Mouse (Mus musculus) midbrain, embryonic 11.5 days (tissue): ENCODE results near the gene Gpatch2. TPM values are rescaled to one million over a fixed set of nuclear protein-coding genes. Genes with fewer than 3 reads are reported as not detected.
A peak's percentile ranks its signal among the peaks of the same experiment; 100 is the strongest.

ENCODE experiments used
- ATAC-seq: fragments of 200-750 bp; cut with Nextera tagmentation; 2 replicates; pipeline ENCODE4 v1.8.0; 2017; ENCODE audit warnings: moderate TSS enrichment, moderate library complexity; ENCODE audit not compliant: low FRiP score
- DNase-seq: peaks from one replicate; pipeline ENCODE4 v3.0.0; 2015; ENCODE audit warnings: low spot score; ENCODE audit errors: missing footprints
- H3K27ac ChIP-seq: fragments of 300-500 bp; sonication (generic); 2 replicates; pipeline ENCODE4 v1.5.1; 2014; ENCODE audit warnings: low read depth, low read length
- H3K27me3 ChIP-seq: fragments of 300-500 bp; sonication (generic); 2 replicates; pipeline ENCODE4 v1.6.1; 2014; ENCODE audit warnings: mild to moderate bottlenecking, low read length, moderate library complexity, mixed read lengths; ENCODE audit not compliant: control insufficient read depth, insufficient read depth
- H3K36me3 ChIP-seq: fragments of 300-500 bp; sonication (generic); 2 replicates; pipeline ENCODE4 v1.6.1; 2014; ENCODE audit warnings: mild to moderate bottlenecking, low read length, moderate library complexity, mixed read lengths; ENCODE audit not compliant: control insufficient read depth, insufficient read depth
- H3K4me1 ChIP-seq: fragments of 300-500 bp; sonication (generic); 2 replicates; pipeline ENCODE4 v1.6.1; 2014; ENCODE audit warnings: low read length; ENCODE audit not compliant: control insufficient read depth, insufficient read depth
- H3K4me2 ChIP-seq: fragments of 300-500 bp; sonication (generic); 2 replicates; pipeline ENCODE4 v1.6.1; 2014; ENCODE audit warnings: mild to moderate bottlenecking, moderate library complexity
- H3K4me3 ChIP-seq: fragments of 300-500 bp; sonication (generic); 2 replicates; pipeline ENCODE4 v1.5.1; 2014; ENCODE audit warnings: low read depth, low read length
- H3K9ac ChIP-seq: fragments of 300-500 bp; sonication (generic); 2 replicates; pipeline ENCODE4 v1.6.1; 2014; ENCODE audit warnings: low read length
- H3K9me3 ChIP-seq: fragments of 300-500 bp; sonication (generic); 2 replicates; pipeline ENCODE4 v1.6.1; 2016; ENCODE audit warnings: low read length; ENCODE audit not compliant: control insufficient read depth
- WGBS: fragments of 180-500 bp; shearing (Covaris S2); extraction: QIAGEN DNeasy Blood & Tissue Kit; methylation state at CpG from one replicate; pipeline ENCODE4 v1.1.7; 2014; 5-methylcytosine and 5-hydroxymethylcytosine counted together
- polyA plus RNA-seq: library from polyadenylated mRNA; unstranded; fragments of >200 nt; fragmentation: Nextera tagmentation; extraction: Ambion mirVana; gene quantifications from 2 replicates; pipeline ENCODE4 v1.2.1, GENCODE M21; 2014

The Gpatch2 gene
- polyA plus RNA-seq, 1 experiment from 2014 or later, result 25.0 TPM

DNA sequence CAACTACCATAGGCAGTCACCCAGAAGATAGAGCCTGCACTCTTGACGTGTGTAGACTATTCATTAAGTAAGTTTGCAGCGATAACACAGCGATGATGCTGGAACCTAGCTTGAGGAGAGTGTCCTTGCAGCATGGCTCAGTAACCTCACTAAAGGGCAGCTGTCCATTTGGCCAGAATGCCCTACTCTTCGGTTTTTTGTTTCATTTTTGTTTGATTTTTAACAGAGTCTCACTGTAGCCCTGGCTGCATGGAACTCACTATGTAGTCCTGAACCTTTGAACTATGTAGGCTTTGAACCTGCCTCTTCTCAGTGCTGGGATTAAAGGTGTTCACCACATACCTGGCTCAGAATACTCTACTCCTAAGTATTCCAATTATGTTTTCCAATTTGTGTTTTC lies 22.8 kb downstream of the Gpatch2 start:
- H3K27ac ChIP-seq, result no peak overlapping the region
- no peaks in the 10 kb centered on the region; the same call in 1 of the 2 replicates for H3K36me3 ChIP-seq
- no peaks in the 10 kb centered on the region for H3K4me1 ChIP-seq
- no peak overlapping the region for H3K4me2 ChIP-seq
- no peaks in the 10 kb centered on the region for H3K27me3 ChIP-seq
- H3K9ac ChIP-seq, result no peak overlapping the region
- WGBS, result 93% methylated on average over 4 of the region's 4 CpGs
- ATAC-seq (no peak), DNase-seq (no peak)
- no peaks in the 10 kb centered on the region for H3K9me3 ChIP-seq
- H3K4me3 ChIP-seq, result no peak overlapping the region

DNA sequence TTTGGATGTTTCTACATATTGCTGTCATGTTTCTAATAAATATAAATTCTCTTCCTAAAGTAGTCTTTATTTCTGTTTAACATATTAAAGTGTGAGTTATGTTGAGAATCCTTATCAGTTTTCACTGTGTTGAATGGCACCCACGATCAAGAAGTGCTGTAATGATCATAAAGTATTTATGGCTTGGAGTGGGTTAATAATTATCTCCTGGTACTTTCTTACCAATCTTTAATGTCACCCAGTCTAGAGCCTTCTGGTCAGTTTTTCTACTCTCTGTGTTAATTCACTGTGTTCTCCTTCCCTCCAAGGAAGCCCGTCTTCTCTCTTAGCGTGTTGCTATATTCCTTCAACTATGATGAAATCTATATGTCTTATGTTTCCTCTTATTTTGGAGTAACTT lies 25.0 kb downstream of the Gpatch2 start:
- no peaks in the 10 kb centered on the region for H3K27me3 ChIP-seq
- H3K27ac ChIP-seq, result no peak overlapping the region
- H3K9ac ChIP-seq, result no peak overlapping the region
- H3K9me3 ChIP-seq, result no peaks in the 10 kb centered on the region
- ATAC-seq, result no peak
- H3K4me2 ChIP-seq, result no peak overlapping the region
- no peaks in the 10 kb centered on the region for H3K4me1 ChIP-seq
- H3K4me3 ChIP-seq, result no peak overlapping the region
- DNase-seq, result no peak
- H3K36me3 ChIP-seq, result no peaks in the 10 kb centered on the region
- WGBS, result 97% methylated on average over 3 of the region's 3 CpGs

DNA sequence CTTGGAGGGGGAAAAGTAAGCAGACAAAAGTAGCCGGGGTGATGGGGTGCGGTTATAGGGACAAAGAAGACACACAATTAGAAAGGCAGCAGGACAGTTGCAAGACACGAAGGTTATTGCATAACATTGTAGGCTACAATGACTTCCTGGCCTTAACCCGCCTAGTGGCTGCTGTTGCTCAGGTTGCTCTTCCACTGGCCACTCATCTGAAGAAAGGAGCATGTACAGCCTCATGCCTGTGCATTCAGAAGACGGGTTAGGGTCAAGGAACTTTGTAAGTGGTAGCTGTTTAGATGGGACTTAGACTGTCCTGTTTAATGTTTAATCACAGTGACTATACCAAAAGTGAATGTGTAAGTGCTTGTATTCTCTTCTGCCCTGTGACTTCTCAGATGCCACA lies 26.0 kb downstream of the Gpatch2 start:
- Histone ChIP-seq H3K4me3 (no peak overlapping the region), H3K27me3 (no peaks in the 10 kb centered on the region), H3K27ac (no peak overlapping the region), H3K36me3 (no peaks in the 10 kb centered on the region), H3K9ac (no peak overlapping the region), H3K4me2 (no peak overlapping the region), H3K4me1 (no peaks in the 10 kb centered on the region), H3K9me3 (no peaks in the 10 kb centered on the region)
- 91% methylated on average over 5 of the region's 5 CpGs for WGBS
- DNase-seq (no peak), ATAC-seq (no peak)

DNA sequence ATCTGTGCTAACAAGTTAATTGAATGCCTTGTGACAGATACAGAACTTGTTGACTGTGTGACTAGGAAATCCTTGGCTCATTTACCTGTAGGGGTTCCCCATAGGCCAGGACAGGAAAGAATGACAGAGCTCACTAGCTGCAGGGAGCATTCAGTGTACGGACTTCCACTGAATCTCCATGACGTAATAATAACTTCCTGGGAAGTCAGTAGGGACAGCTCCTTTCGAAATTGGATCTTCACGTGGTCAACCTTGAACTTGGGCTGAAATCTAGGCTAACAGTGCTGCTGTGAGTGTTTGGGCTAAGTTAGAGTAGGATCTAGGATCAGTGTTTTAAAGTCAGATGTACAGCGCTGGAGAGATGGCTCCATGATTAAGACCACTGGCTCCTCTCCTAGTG lies 29.4 kb downstream of the Gpatch2 start:
- H3K9me3 ChIP-seq, result no peaks in the 10 kb centered on the region
- H3K36me3 ChIP-seq, result no peaks in the 10 kb centered on the region
- no peak overlapping the region for H3K9ac ChIP-seq
- H3K27ac ChIP-seq, result no peak overlapping the region
- ATAC-seq (no peak), DNase-seq (no peak)
- WGBS, result 83% methylated on average over 5 of the region's 5 CpGs
- no peaks in the 10 kb centered on the region for H3K4me1 ChIP-seq
- no peaks in the 10 kb centered on the region for H3K27me3 ChIP-seq
- no peak overlapping the region for H3K4me2 ChIP-seq
- no peak overlapping the region for H3K4me3 ChIP-seq

DNA sequence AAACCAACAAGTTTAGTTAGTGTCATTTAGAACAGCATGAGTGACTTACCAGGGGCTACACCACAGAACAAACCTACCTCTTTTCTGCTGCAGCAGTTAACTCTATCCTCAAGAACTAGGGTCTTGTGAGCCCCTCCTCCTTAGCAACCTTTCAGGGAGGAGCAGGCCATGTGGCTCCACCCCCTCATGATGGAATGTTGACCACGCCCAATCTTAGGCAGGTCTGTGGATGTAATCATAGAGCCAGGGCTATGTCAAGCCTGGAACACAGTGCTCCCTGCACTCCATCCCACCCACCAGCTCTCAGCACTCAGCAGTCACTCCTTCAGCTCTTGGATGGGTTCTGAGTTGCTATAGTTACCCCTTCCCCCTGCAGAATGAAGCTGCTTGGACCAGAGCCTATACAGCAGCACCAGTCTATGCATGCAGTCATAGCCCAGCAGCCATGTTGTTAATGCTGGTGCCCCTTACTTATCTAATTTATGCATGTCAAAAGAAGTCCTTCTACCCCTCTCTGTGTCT lies 35.5 kb downstream of the Gpatch2 start:
- H3K9ac ChIP-seq, result no peak overlapping the region
- H3K4me3 ChIP-seq, result no peak overlapping the region
- H3K27ac ChIP-seq, result no peak overlapping the region
- H3K36me3 ChIP-seq, result no peaks in the 10 kb centered on the region
- WGBS, result 95% methylated on average over 1 of the region's 1 CpGs
- no peaks in the 10 kb centered on the region for H3K27me3 ChIP-seq
- no peak overlapping the region for H3K4me2 ChIP-seq
- ATAC-seq (peak; percentile 24; the same call in 1 of the 2 replicates), DNase-seq (no peak)
- H3K4me1 ChIP-seq, result no peaks in the 10 kb centered on the region
- H3K9me3 ChIP-seq, result no peaks in the 10 kb centered on the region

DNA sequence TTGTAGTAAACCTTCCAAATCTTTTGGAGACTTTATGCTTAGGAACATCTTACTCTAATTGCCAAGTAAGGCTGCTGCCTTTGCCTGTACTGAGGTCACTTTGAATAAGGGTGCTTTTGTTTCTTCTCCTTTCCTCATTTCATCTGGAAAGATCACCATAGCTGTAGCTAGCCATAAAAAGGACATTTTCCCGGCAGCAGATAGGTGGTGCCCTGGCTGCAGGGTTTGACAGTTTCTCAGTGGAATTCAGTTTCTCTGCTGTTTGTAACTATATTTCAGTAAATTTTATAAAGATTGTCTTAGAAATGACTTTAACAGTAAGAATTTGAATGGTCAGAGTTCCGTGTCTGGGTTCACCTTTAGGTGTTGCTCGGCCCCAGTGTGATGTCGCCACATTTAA lies 43.4 kb downstream of the Gpatch2 start:
- DNase-seq (no peak), ATAC-seq (no peak)
- Histone ChIP-seq H3K4me2 (no peak overlapping the region), H3K9ac (no peak overlapping the region), H3K36me3 (no peaks in the 10 kb centered on the region), H3K27ac (no peak overlapping the region), H3K4me1 (no peaks in the 10 kb centered on the region), H3K4me3 (no peak overlapping the region), H3K27me3 (no peaks in the 10 kb centered on the region), H3K9me3 (no peaks in the 10 kb centered on the region)
- WGBS, result 80% methylated on average over 4 of the region's 4 CpGs

DNA sequence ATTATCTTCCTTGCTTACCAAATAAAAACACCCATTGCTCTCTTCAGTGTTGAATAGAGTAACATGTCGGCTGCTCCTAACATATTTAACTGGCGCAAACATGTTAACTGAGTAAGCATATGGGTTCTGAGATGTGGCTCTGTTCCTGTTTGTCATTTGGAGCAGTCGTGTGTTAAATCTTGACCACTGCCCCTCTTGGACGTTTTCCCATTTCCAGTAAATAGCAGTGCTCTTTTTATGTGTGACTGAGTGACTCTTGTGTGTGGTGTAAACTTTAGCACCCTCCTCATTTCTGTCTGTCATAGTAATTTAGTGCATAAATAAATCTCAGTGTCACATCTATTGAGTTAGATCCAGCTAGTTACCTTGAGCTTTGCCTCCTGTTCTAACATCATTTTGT lies 52.3 kb downstream of the Gpatch2 start:
- WGBS, result 87% methylated on average over 4 of the region's 4 CpGs
- H3K4me1 ChIP-seq, result peaks cover 17% of the 10 kb centered on the region
- no peaks in the 10 kb centered on the region for H3K27me3 ChIP-seq
- H3K4me2 ChIP-seq, result no peak overlapping the region
- ATAC-seq (no peak), DNase-seq (no peak)
- no peak overlapping the region for H3K27ac ChIP-seq
- no peaks in the 10 kb centered on the region for H3K36me3 ChIP-seq
- H3K9me3 ChIP-seq, result no peaks in the 10 kb centered on the region
- no peak overlapping the region for H3K4me3 ChIP-seq
- H3K9ac ChIP-seq, result no peak overlapping the region

DNA sequence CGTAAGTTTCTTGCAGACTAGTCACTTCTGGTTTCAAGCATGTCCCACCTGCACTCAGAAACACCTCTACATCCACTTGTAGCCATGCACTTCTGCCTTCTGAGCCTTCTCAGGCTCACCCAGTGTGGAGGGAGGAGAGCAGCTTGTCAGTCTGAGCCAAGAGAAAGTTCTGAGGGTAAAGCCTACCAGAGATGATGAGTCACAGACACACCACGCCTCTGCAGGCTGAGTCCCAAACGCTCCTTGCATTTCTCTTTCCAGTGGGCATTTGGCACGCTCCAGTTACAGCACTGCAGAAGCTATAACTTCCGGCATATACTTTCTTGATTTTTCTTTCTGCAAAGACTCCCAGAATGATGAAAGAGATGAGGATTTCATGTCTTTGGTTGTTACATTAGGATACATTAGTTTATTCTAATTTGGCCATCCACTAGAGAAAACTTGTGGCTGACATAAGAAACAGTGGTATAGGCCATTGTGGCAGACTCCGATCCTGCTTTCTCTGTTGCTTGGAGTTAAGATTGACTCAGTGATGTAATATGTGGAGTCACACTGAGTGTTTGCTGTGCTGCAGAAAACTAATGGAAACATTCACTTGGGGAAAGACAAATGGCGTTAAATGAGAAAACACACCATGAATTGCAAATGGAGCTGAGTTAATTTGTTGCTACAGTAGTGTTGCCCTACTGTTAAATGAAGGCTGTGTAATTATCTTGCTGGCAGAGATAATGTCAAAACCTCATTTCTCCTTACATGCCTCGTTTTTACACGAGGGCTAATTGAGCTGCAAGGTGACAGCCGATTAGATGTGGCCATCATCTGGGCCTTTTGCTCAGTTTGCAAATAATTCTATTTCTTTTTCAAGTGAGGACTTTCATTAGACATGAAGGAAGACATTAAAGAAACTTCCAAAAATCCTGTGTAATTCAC lies 55.3 kb downstream of the Gpatch2 start:
- no peaks in the 10 kb centered on the region for H3K36me3 ChIP-seq
- ATAC-seq, result no peak
- no peak overlapping the region for H3K9ac ChIP-seq
- no peak for DNase-seq
- H3K9me3 ChIP-seq, result no peaks in the 10 kb centered on the region
- peaks cover 9% of the 10 kb centered on the region for H3K4me1 ChIP-seq
- H3K27me3 ChIP-seq, result no peaks in the 10 kb centered on the region
- no peak overlapping the region for H3K27ac ChIP-seq
- no peak overlapping the region for H3K4me2 ChIP-seq
- WGBS, result 83% methylated on average over 10 of the region's 10 CpGs
- no peak overlapping the region for H3K4me3 ChIP-seq

DNA sequence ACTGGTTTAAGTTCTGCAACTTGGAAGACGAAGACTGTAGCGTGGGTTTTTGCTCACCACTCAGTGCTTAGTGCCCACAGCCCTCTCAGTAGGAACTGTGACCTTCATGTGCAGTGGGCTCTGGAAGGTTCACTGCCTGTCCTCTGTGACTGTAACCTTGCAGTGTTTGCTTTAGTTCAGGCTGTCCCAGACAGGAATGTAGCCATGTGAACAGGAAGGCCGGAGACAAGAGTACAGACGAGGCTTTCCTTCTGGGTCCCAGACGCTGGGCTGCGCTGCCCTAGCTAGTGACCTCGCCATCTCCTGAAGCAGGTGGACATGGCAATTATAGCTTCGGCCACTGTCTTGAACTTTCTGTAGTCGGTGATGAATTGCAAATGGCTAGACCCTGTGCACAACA lies 62.0 kb downstream of the Gpatch2 start:
- H3K36me3 ChIP-seq, result no peaks in the 10 kb centered on the region
- WGBS, result 85% methylated on average over 9 of the region's 9 CpGs
- no peaks in the 10 kb centered on the region for H3K9me3 ChIP-seq
- no peaks in the 10 kb centered on the region for H3K27me3 ChIP-seq
- no peak overlapping the region for H3K4me2 ChIP-seq
- no peak overlapping the region for H3K4me3 ChIP-seq
- no peak for ATAC-seq
- DNase-seq, result no peak
- no peak overlapping the region for H3K9ac ChIP-seq
- H3K27ac ChIP-seq, result no peak overlapping the region
- H3K4me1 ChIP-seq, result peaks cover 6% of the 10 kb centered on the region
